Mouse (Mus musculus) A20 (cell line): ENCODE results near the gene Wwc2.
A peak's percentile ranks its signal among the peaks of the same experiment; 100 is the strongest.

Source experiments
- DNase-seq: peaks from one replicate; pipeline ENCODE4 v3.0.0-alpha.2; 2011; ENCODE audit warnings: low read depth, low spot score

The Wwc2 gene

GRCm38 (mm10) chr8:47990911-47991820, at the start of gene Wwc2:
Gene Wwc2 (minus strand): TSS chr8:47990924.
- no peak for DNase-seq

- no peak for DNase-seq
Measured at GRCm38 (mm10) chr8:48038261-48038934, 47.7 kb upstream of the Wwc2 start.

GRCm38 (mm10) chr8:48032046-48032445, 41.3 kb upstream of the Wwc2 start:
- no peak for DNase-seq

GRCm38 (mm10) chr8:48030667-48031066, 39.9 kb upstream of the Wwc2 start:
- no peak for DNase-seq

GRCm38 (mm10) chr8:48026796-48027195, 36.1 kb upstream of the Wwc2 start:
- no peak for DNase-seq

GRCm38 (mm10) chr8:48023206-48023605, 32.5 kb upstream of the Wwc2 start:
- DNase-seq, result peak; percentile 22

- DNase-seq, result peak; percentile 64
Measured at GRCm38 (mm10) chr8:48019737-48020136, 29.0 kb upstream of the Wwc2 start.

GRCm38 (mm10) chr8:48016538-48016937, 25.8 kb upstream of the Wwc2 start:
- peak; percentile 77 for DNase-seq

GRCm38 (mm10) chr8:48014386-48014785, 23.7 kb upstream of the Wwc2 start:
- DNase-seq, result no peak

- DNase-seq, result no peak
Measured at GRCm38 (mm10) chr8:48013281-48013680, 22.6 kb upstream of the Wwc2 start.

GRCm38 (mm10) chr8:48011871-48012270, 21.1 kb upstream of the Wwc2 start:
- no peak for DNase-seq

- no peak for DNase-seq
Measured at GRCm38 (mm10) chr8:48010977-48011376, 20.3 kb upstream of the Wwc2 start.

- DNase-seq, result no peak
Measured at GRCm38 (mm10) chr8:48009399-48009798, 18.7 kb upstream of the Wwc2 start.

- DNase-seq, result no peak
Measured at GRCm38 (mm10) chr8:48008936-48009335, 18.2 kb upstream of the Wwc2 start.

GRCm38 (mm10) chr8:48006869-48007268, 16.1 kb upstream of the Wwc2 start:
- DNase-seq, result no peak

GRCm38 (mm10) chr8:48002551-48002950, 11.8 kb upstream of the Wwc2 start:
- no peak for DNase-seq

- DNase-seq, result no peak
Measured at GRCm38 (mm10) chr8:48001395-48001794, 10.7 kb upstream of the Wwc2 start.

- no peak for DNase-seq
Measured at GRCm38 (mm10) chr8:47996712-47997111, 6.0 kb upstream of the Wwc2 start.

- no peak for DNase-seq
Measured at GRCm38 (mm10) chr8:47996126-47996525, 5.4 kb upstream of the Wwc2 start.

GRCm38 (mm10) chr8:47995391-47995790, 4.7 kb upstream of the Wwc2 start:
- no peak for DNase-seq

- no peak for DNase-seq
Measured at GRCm38 (mm10) chr8:47994618-47995274, 4.0 kb upstream of the Wwc2 start.

GRCm38 (mm10) chr8:47990386-47990772, 345 bp downstream of the Wwc2 start:
- no peak for DNase-seq
